Mouse (Mus musculus) midbrain, embryonic 13.5 days (tissue): ENCODE measurements at regions not wholly inside any gene's neighbourhood (a gene's known extent, or its start where the extent isn't known, plus 50 kb on each side); places are given as distances from the start of the nearest gene placed in this dataset.

Source experiments
- ATAC-seq: fragments of 200-750 bp; cut with Nextera tagmentation; 2 replicates; pipeline ENCODE4 v1.8.0; 2017; ENCODE audit warnings: mild to moderate bottlenecking, moderate TSS enrichment, moderate library complexity
- H3K27ac ChIP-seq: fragments of 300-500 bp; sonication (generic); 2 replicates; pipeline ENCODE4 v1.5.1; 2015; ENCODE audit warnings: inconsistent platforms, mild to moderate bottlenecking, moderate library complexity
- H3K27me3 ChIP-seq: fragments of 300-500 bp; sonication (generic); 2 replicates; pipeline ENCODE4 v1.6.1; 2015; ENCODE audit warnings: mild to moderate bottlenecking, inconsistent platforms
- H3K36me3 ChIP-seq: fragments of 300-500 bp; sonication (generic); 2 replicates; pipeline ENCODE4 v1.6.1; 2015; ENCODE audit warnings: mild to moderate bottlenecking, inconsistent platforms
- H3K4me1 ChIP-seq: fragments of 300-500 bp; sonication (generic); replicated peaks from 2 replicates; pipeline ENCODE4 v1.6.1; 2015; ENCODE audit warnings: inconsistent platforms
- H3K4me2 ChIP-seq: fragments of 300-500 bp; sonication (generic); replicated peaks from 2 replicates; pipeline ENCODE4 v1.6.1; 2015; ENCODE audit warnings: moderate library complexity, mild to moderate bottlenecking, inconsistent platforms
- H3K4me3 ChIP-seq: fragments of 300-500 bp; sonication (generic); replicated peaks from 2 replicates; pipeline ENCODE4 v1.5.1; 2015; ENCODE audit warnings: mild to moderate bottlenecking, inconsistent platforms
- H3K9ac ChIP-seq: fragments of 300-500 bp; sonication (generic); replicated peaks from 2 replicates; pipeline ENCODE4 v1.6.1; 2015; ENCODE audit warnings: mild to moderate bottlenecking, inconsistent platforms
- H3K9me3 ChIP-seq: fragments of 300-500 bp; sonication (generic); 2 replicates; pipeline ENCODE4 v1.6.1; 2016; ENCODE audit warnings: mild to moderate bottlenecking, inconsistent platforms
- WGBS: fragments of 180-500 bp; shearing (Covaris S2); methylation state at CpG from one replicate; pipeline ENCODE4 v1.1.7; 2015; 5-methylcytosine and 5-hydroxymethylcytosine counted together

- Histone ChIP-seq H3K9me3 (no peaks in the 10 kb centered on the region), H3K36me3 (no peaks in the 10 kb centered on the region), H3K9ac (no peak overlapping the region), H3K27me3 (no peaks in the 10 kb centered on the region), H3K4me2 (no peak overlapping the region), H3K27ac (no peak overlapping the region), H3K4me3 (no peak overlapping the region), H3K4me1 (no peaks in the 10 kb centered on the region)
- ATAC-seq = peak; percentile 60; the same call in 1 of the 2 replicates
- WGBS = 82% methylated on average over 7 of the region's 7 CpGs
Measured at GRCm38 (mm10) chr6:145677475-145678325, 62.1 kb downstream of the Tuba3b start.

- Histone ChIP-seq H3K36me3 (no peaks in the 10 kb centered on the region), H3K9me3 (no peaks in the 10 kb centered on the region), H3K9ac (no peak overlapping the region), H3K27ac (no peak overlapping the region), H3K4me1 (peaks cover 8% of the 10 kb centered on the region), H3K27me3 (no peaks in the 10 kb centered on the region), H3K4me3 (no peak overlapping the region), H3K4me2 (no peak overlapping the region)
- WGBS = 81% methylated on average over 1 of the region's 1 CpGs
- ATAC-seq = no peak
Measured at GRCm38 (mm10) chr6:145679516-145679915, 64.0 kb downstream of the Tuba3b start.

- Histone ChIP-seq H3K27me3 (no peaks in the 10 kb centered on the region), H3K4me1 (peaks cover 9% of the 10 kb centered on the region), H3K9ac (no peak overlapping the region), H3K27ac (no peak overlapping the region), H3K9me3 (no peaks in the 10 kb centered on the region), H3K4me2 (no peak overlapping the region), H3K36me3 (no peaks in the 10 kb centered on the region), H3K4me3 (no peak overlapping the region)
- no peak for ATAC-seq
- 44% methylated on average over 6 of the region's 6 CpGs for WGBS
Measured at GRCm38 (mm10) chr6:145687073-145687472, 59.5 kb upstream of the Rassf8 start.

- Histone ChIP-seq H3K9ac (no peak overlapping the region), H3K4me3 (no peak overlapping the region), H3K36me3 (no peaks in the 10 kb centered on the region), H3K27ac (no peak overlapping the region), H3K4me1 (no peaks in the 10 kb centered on the region), H3K9me3 (no peaks in the 10 kb centered on the region), H3K27me3 (no peaks in the 10 kb centered on the region), H3K4me2 (no peak overlapping the region)
- 51% methylated on average over 3 of the region's 3 CpGs for WGBS
- ATAC-seq = no peak
Measured at GRCm38 (mm10) chr6:145691680-145692079, 54.9 kb upstream of the Rassf8 start.

- ATAC-seq = no peak
- Histone ChIP-seq H3K9me3 (no peaks in the 10 kb centered on the region), H3K4me3 (no peak overlapping the region), H3K36me3 (no peaks in the 10 kb centered on the region), H3K9ac (no peak overlapping the region), H3K27ac (no peak overlapping the region), H3K4me2 (no peak overlapping the region), H3K4me1 (no peaks in the 10 kb centered on the region), H3K27me3 (no peaks in the 10 kb centered on the region)
- 73% methylated on average over 3 of the region's 3 CpGs for WGBS
Measured at GRCm38 (mm10) chr6:145694817-145695216, 51.7 kb upstream of the Rassf8 start.
